Mouse (Mus musculus) intestine, embryonic 14.5 days (tissue): Measurements from ENCODE around the gene Gpat3. TPM values are rescaled to one million over a fixed set of nuclear protein-coding genes. Genes with fewer than 3 reads are reported as not detected.

Source experiments
- ATAC-seq: fragments of 200-750 bp; cut with Nextera tagmentation; replicated peaks from 2 replicates; pipeline ENCODE4 v1.8.0; 2017; ENCODE audit warnings: low read depth, moderate number of reproducible peaks, moderate TSS enrichment, moderate library complexity; ENCODE audit not compliant: low FRiP score, low TSS enrichment
- DNase-seq: peaks from one replicate; pipeline ENCODE4 v3.0.0-alpha.2; 2018; ENCODE audit warnings: low spot score
- H3K27ac ChIP-seq: fragments of 300-500 bp; sonication (generic); 2 replicates; pipeline ENCODE4 v1.5.1; 2014; ENCODE audit warnings: low read depth, mild to moderate bottlenecking, control low read depth
- H3K27me3 ChIP-seq: fragments of 300-500 bp; sonication (generic); replicated peaks from 2 replicates; pipeline ENCODE4 v1.6.1; 2014; ENCODE audit warnings: low read length, control low read depth; ENCODE audit not compliant: control insufficient read depth, insufficient read depth
- H3K36me3 ChIP-seq: fragments of 300-500 bp; sonication (generic); 2 replicates; pipeline ENCODE4 v1.6.1; 2014; ENCODE audit warnings: low read length, control low read depth; ENCODE audit not compliant: control insufficient read depth, insufficient read depth
- H3K4me1 ChIP-seq: fragments of 300-500 bp; sonication (generic); replicated peaks from 2 replicates; pipeline ENCODE4 v1.6.1; 2014; ENCODE audit warnings: low read length, control low read depth, mixed read lengths; ENCODE audit not compliant: control insufficient read depth, insufficient read depth
- H3K4me2 ChIP-seq: fragments of 300-500 bp; sonication (generic); 2 replicates; pipeline ENCODE4 v1.6.1; 2014; ENCODE audit warnings: low read length
- H3K4me3 ChIP-seq: fragments of 300-500 bp; sonication (generic); 2 replicates; pipeline ENCODE4 v1.5.1; 2014; ENCODE audit warnings: low read depth, low read length, control low read depth, mixed read lengths
- H3K9ac ChIP-seq: fragments of 300-500 bp; sonication (generic); 2 replicates; pipeline ENCODE4 v1.6.1; 2014; ENCODE audit warnings: mild to moderate bottlenecking, low read length
- H3K9me3 ChIP-seq: fragments of 300-500 bp; sonication (generic); 2 replicates; pipeline ENCODE4 v1.6.1; 2016; ENCODE audit warnings: low read length, control low read depth; ENCODE audit not compliant: control insufficient read depth
- WGBS: fragments of 180-500 bp; shearing (Covaris S2); extraction: QIAGEN DNeasy Blood & Tissue Kit; methylation state at CpG from one replicate; pipeline ENCODE4 v1.1.7; 2014; 5-methylcytosine and 5-hydroxymethylcytosine counted together
- polyA plus RNA-seq: library from polyadenylated mRNA; unstranded; fragments of >200 nt; fragmentation: Nextera tagmentation; extraction: Ambion mirVana; gene quantifications from 2 replicates; pipeline ENCODE4 v1.2.1, GENCODE M21; 2014

Gpat3 gene
- 2.7 and 4.6 TPM in 2 replicates for polyA plus RNA-seq

DNA sequence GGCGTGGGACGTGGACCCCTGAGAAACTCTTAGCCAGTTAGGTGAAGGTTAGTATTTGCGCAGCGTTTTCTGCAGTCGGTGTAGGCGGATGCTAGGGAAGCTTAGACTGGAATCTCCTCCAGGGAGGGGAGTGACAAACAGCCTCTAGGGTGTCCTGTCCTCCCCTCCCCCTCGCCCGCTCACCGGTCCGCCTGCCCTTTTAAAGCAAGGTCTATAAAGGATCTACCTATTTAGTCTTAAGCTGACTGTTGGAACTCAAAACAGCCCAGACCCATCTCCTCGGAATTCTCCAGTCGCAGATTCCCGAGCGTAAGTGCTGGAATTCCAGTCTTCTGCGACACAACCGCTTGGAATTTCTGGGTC, at the start of gene Gpat3:
Gene Gpat3, plus strand, starts transcription at position 229 of the 363 bp plus-strand sequence.
- Histone ChIP-seq H3K27me3 (peaks cover 15% of the 10 kb centered on the region), H3K36me3 (no peaks in the 10 kb centered on the region), H3K27ac (no peak within 1 kb of the TSS), H3K4me2 (peak within 1 kb of the TSS; percentile 97), H3K4me3 (peak within 1 kb of the TSS; percentile 59), H3K9ac (peak within 1 kb of the TSS; percentile 53), H3K9me3 (0 out of 2 replicates have a peak, but pooled peaks cover 8% of the 10 kb centered on the region), H3K4me1 (no peaks in the 10 kb centered on the region)
- ATAC-seq = no peak
- peak; percentile 80 for DNase-seq
- 0% methylated on average over 16 of the region's 16 CpGs for WGBS

DNA sequence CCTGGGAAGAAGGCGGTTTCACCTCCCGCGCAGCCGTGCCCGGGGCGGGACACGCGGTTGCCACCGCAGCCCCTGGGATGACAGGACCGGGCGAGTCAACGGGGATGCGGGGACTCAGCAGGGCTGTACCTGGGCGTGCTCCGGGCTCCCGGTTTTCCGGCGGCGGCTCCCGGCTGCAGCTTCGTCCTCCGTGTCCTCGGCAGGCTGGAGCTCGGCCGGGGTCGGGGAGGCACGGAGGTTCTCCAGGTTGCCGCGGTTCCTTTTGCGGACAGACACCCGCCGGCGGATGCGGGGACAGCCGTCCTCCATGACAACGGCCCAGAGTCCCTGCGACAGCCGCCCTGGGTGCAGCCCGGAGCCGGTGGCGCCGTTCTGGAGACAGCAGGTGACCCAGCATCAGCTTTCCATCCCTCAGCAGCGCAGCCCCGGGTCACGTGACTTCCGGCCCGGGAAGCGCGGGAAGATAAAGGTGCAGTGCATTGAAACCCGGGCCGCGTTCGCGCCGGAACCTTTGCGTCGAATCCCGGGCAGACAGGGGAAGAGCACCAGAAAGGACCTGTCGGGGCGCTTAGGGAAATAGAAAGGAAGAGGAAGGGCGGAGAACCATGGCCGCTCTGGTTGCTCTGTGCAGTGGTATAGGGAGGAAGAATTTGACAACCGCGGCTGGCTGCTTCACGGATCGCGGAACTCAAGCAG, 47.2 kb upstream of the Gpat3 start, which contains the start of the genes Helq and Mrps18c:
Gene Helq, minus strand, starts transcription at position 434 of the 696 bp plus-strand sequence.
Gene Mrps18c, plus strand, starts transcription at position 463 of the 696 bp plus-strand sequence.
- no peaks in the 10 kb centered on the region for H3K9me3 ChIP-seq
- WGBS = under 1% methylated on average over 67 of the region's 67 CpGs
- H3K27ac ChIP-seq = no peak within 1 kb of the TSS
- peak; percentile 92 for ATAC-seq
- peaks cover 33% of the 10 kb centered on the region for H3K36me3 ChIP-seq
- H3K4me1 ChIP-seq = peaks cover 10% of the 10 kb centered on the region
- H3K4me3 ChIP-seq = peak within 1 kb of the TSS; percentile 78
- peak; percentile 96 for DNase-seq
- H3K4me2 ChIP-seq = peak within 1 kb of the TSS; percentile 71
- H3K27me3 ChIP-seq = no peaks in the 10 kb centered on the region
- peak within 1 kb of the TSS; percentile 66 for H3K9ac ChIP-seq

DNA sequence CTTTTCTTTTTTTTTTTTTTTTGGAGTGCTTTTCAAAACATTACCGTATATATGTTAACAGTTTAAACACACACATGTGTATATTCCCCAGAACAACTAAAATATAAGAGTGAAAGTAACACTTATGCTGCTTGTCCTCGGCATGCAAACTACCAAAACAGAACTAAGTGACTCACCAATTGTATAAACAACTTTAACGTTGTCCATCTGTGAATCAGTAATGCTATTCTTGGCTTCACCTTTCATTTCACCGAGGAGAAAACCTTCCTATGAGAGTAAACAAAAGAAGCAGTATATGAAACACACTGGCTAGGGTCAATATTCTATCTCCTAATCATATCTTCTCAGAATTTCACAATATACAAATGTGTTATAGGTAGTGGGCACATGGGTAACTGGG, 27.2 kb upstream of the Gpat3 start:
- 56% methylated on average over 4 of the region's 4 CpGs for WGBS

DNA sequence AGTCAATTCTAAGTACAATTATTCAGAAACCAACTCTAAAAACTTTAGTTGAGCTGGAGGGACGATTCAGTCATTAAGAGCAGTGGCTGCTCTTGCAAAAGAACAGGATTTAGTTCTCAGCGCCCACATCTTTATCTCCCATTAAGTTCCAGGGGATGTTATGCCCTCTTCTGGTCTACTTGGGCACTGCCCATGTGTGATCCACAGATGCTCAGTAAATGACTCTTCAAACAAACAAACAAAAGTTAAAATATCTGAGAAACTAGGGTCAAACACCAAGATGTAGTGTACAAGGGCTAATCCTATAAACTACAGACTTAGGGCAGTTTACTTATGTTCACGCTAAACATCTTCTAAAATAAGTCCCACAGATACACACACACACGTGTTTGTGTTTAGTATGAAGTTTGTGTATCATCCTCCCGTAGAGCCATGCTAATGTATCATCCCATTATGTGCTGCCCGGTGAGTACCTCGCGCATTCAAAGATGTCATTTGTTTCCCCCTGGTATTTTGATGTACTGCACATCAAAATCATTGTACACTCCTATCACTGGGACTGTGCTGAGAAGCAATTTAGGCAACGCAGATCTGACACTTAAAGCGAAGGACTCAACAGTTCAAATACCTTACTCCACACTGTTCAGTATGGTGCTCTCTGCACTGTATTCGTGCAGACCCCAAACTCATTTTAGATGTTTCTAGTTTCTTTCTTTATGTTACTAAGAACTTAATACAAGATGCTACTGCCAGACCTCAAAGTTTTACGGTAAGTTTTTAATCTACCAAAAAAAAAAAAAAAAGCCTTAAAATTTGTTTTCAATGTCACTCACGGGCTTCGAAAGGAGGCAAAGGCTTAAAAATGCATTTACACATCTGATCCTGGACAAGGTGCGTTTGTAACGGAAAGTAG, 25.7 kb upstream of the Gpat3 start:
- DNase-seq (no peak), ATAC-seq (no peak)
- H3K27me3 ChIP-seq = no peaks in the 10 kb centered on the region
- 28% methylated on average over 16 of the region's 16 CpGs for WGBS
- H3K9me3 ChIP-seq = no peaks in the 10 kb centered on the region
- peak overlapping the region; percentile 94 for H3K4me2 ChIP-seq
- H3K9ac ChIP-seq = peak overlapping the region; percentile 98
- peaks cover 11% of the 10 kb centered on the region for H3K36me3 ChIP-seq
- H3K4me3 ChIP-seq = peak overlapping the region; percentile 87
- H3K4me1 ChIP-seq = 0 out of 2 replicates have a peak, but pooled peaks cover 5% of the 10 kb centered on the region
- H3K27ac ChIP-seq = peak overlapping the region; percentile 84; the same call in 1 of the 2 replicates

More for the DNA sequence above, 27.2 kb upstream of the Gpat3 start:
- DNase-seq = no peak
- H3K27ac ChIP-seq = no peak overlapping the region
- H3K4me2 ChIP-seq = no peak overlapping the region
- peaks cover 16% of the 10 kb centered on the region for H3K36me3 ChIP-seq
- H3K27me3 ChIP-seq = no peaks in the 10 kb centered on the region
- no peak for ATAC-seq
- no peaks in the 10 kb centered on the region for H3K9me3 ChIP-seq
- H3K9ac ChIP-seq = no peak overlapping the region
- 0 out of 2 replicates have a peak, but pooled peaks cover 5% of the 10 kb centered on the region for H3K4me1 ChIP-seq
- no peak overlapping the region for H3K4me3 ChIP-seq

DNA sequence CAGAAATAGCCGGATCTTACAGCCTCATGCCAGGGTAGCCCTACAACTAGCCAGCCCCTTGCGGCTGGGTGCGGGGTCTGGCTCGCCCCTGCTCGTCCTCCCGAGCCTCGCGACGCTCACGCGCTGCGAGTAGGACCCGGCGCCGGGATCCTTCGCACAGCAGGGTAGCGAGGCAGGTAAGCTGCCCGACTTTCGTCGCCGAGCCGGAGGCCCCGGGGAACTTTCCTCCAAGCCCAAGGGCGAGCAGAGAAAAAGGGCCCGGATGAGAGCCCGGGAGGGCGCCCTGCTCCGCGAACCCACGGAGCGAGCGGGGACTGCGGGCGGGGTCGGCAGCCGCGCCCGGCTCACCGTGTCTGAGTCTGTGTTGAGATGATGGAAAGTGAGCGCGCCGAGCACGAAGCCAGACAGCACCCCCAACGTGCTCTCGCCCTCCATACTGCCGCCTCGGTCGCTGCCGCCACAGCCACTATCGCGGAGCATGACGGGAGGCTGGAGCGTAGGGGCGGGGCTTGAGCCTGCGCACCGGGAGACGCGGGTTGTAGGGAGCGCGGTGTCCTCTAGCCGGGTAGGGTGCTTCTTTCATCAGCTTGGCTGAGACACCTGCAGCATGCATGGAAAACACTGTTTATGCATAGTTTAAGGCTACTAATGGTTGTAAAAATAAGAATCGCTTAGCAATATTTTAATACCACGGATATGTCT, 24.9 kb upstream of the Gpat3 start, which contains the start of gene Abraxas1:
Gene Abraxas1, minus strand, starts transcription at position 483 of the 702 bp plus-strand sequence.
- peak; percentile 90 for DNase-seq
- Histone ChIP-seq H3K9me3 (no peaks in the 10 kb centered on the region), H3K27ac (peak within 1 kb of the TSS; percentile 84), H3K36me3 (peaks cover 6% of the 10 kb centered on the region), H3K9ac (peak within 1 kb of the TSS; percentile 98), H3K27me3 (no peaks in the 10 kb centered on the region), H3K4me3 (peak within 1 kb of the TSS; percentile 87), H3K4me2 (peak within 1 kb of the TSS; percentile 94), H3K4me1 (0 out of 2 replicates have a peak, but pooled peaks cover 5% of the 10 kb centered on the region)
- ATAC-seq = peak; percentile 96
- under 1% methylated on average over 63 of the region's 63 CpGs for WGBS

DNA sequence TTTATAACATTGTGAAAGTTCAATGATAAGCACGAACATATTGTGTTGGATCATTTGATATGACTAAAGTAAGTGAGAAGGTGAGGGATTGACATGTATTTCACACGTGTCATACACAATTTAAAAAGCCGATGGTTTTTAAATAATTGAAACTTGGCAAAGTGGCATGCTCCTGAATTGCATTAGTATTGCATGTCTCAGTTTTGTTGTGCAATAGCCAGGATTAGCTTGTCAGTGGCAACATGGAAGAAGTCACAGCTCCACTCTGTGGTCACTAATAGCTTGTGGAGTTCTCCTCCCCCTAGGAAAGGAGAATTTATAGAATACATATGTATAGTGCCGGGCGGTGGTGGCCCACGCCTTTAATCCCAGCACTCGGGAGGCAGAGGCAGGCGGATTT, 24.1 kb upstream of the Gpat3 start:
- Histone ChIP-seq H3K36me3 (peaks cover 3% of the 10 kb centered on the region; the same call in 1 of the 2 replicates), H3K4me3 (peak overlapping the region; percentile 87), H3K27me3 (no peaks in the 10 kb centered on the region), H3K9me3 (no peaks in the 10 kb centered on the region), H3K4me2 (peak overlapping the region; percentile 94), H3K27ac (no peak overlapping the region), H3K4me1 (0 out of 2 replicates have a peak, but pooled peaks cover 5% of the 10 kb centered on the region), H3K9ac (no peak overlapping the region)
- WGBS = 79% methylated on average over 8 of the region's 8 CpGs
- ATAC-seq (no peak), DNase-seq (no peak)

DNA sequence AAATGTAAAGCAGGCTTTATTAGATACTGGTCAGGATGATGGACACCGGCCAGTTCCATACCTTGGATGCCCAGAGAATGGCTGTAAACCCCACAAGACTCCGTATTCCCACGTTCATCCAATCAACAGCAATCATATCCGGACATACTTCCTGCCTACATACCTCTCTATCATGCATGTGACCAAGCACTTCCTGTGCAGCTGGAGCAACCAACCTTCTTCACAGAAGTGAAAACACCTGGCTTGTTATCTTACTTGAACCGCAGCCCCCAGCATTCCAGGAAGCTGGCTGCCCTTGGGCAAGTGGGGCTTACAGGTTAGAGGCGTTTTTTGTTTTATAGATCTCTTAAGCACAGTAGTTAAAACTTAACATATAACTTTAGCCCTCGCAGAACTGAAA, 22.7 kb upstream of the Gpat3 start:
- DNase-seq (no peak), ATAC-seq (no peak)
- H3K9ac ChIP-seq = no peak overlapping the region
- no peak overlapping the region for H3K27ac ChIP-seq
- no peak overlapping the region for H3K4me2 ChIP-seq
- H3K9me3 ChIP-seq = no peaks in the 10 kb centered on the region
- no peaks in the 10 kb centered on the region for H3K27me3 ChIP-seq
- H3K36me3 ChIP-seq = no peaks in the 10 kb centered on the region
- H3K4me3 ChIP-seq = no peak overlapping the region
- 87% methylated on average over 7 of the region's 7 CpGs for WGBS
- 0 out of 2 replicates have a peak, but pooled peaks cover 5% of the 10 kb centered on the region for H3K4me1 ChIP-seq

DNA sequence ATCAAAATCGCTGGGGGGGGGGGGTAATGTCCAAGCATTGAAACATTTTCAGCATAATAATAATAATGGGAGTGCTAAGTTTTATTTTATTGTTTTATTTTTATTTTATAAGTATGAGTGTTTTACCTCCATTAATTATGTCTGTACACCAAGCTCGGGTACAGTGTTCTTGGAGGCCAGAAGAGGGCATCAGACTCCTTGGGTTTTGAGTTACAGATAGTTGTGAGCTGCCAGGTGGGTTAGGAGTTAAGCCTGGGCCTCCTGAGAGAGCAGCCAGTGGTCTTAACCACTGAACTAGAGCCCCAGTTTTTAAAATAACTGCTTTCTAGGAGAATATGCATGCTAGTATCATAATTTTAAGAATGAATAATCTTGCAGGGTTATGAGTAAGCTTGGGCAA, 19.5 kb upstream of the Gpat3 start:
- Histone ChIP-seq H3K4me2 (no peak overlapping the region), H3K27me3 (no peaks in the 10 kb centered on the region), H3K4me3 (no peak overlapping the region), H3K4me1 (no peaks in the 10 kb centered on the region), H3K36me3 (no peaks in the 10 kb centered on the region), H3K9ac (no peak overlapping the region), H3K9me3 (no peaks in the 10 kb centered on the region), H3K27ac (no peak overlapping the region)
- DNase-seq (no peak), ATAC-seq (no peak)
- WGBS = 22% methylated on average over 2 of the region's 2 CpGs
